Mouse (Mus musculus): ENCODE measurements around the gene Trp53bp1.

Trp53bp1 gene

DNA sequence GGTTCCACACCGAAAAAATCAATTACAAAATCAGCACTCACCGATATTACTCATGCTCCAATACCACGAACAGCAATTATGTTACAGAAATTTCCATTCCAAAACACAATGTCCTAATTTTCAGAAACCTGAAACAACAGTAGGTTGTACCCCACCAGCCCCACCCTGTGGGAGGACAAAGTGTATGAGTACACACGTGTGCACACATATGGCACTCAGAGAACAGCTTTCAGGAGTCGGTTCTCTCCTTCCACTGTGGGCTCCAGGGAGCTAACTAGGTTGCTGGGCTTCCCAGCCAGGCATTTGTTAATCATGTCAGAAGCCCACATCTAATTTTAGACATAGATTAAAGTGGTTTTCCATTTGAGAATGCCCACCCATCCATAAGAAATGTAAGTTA, 27.1 kb downstream of the Trp53bp1 start:
- no peak for DNase-seq

DNA sequence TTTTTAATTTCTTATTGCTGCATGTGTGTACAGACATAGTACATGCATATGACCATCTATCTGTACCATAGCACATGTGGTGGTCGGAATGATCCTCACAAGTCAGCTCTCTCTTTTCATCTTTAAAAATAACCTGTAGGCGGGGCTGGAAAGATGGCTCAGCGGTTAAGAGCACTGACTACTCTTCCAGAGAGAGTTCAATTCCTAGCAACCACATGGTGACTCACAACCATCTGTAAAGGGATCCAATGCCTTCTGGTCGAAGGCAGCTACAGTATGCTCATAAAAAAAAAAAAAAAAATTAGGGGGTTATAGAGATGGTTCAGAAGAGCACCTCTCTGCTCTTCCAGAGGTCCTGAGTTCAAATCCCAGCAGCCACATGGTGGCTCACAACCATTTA, 31.8 kb downstream of the Trp53bp1 start:
- no peak for DNase-seq

DNA sequence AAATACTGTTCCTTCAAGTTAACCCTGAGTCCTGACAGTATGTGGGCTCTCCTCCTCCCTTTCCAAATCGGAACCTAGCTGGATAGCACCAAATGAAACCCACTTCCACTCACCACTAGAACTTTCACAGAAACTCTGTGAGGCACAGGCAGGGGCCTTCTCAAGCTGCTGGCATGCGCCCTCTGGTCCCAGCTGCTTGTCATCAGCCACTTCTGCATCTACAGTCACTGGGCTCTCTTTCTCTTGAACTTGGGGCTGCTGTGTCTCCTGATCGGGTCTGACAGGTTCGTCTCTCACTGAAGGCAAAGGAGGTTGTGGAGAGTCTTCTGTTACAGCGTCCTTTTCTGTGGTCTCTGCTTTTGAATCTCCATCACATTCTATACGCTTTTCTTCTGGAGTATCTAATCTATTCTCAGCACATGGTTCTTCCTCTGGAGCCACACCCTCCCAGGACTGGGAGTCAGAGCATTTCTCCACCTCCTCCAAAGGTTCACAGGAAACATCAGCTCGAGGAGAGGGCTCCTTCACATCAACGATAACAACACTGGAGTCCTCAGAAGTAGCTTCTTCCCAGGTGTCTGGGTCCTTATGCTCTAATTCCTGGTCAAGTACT, 35.6 kb downstream of the Trp53bp1 start:
- DNase-seq, result no peak

DNA sequence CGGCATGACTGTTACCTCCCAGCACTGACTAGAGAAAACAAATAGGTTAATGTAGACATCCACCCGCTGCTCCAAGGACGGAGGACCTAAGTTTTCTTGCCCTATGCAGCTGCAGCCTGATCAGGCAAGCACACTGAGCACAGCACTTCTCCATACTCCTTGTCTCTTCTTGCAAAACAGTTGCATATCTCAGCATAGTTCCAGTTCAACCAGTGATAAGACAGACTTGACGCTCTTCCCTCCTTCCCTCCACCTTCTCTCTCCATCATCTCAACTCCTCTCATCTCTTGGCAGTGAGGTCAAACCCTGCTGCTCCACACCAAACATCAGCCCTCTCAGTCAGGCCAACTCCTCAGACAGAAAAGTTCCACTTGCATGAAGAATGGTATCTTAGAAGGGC, 43.1 kb downstream of the Trp53bp1 start:
- DNase-seq, result no peak

DNA sequence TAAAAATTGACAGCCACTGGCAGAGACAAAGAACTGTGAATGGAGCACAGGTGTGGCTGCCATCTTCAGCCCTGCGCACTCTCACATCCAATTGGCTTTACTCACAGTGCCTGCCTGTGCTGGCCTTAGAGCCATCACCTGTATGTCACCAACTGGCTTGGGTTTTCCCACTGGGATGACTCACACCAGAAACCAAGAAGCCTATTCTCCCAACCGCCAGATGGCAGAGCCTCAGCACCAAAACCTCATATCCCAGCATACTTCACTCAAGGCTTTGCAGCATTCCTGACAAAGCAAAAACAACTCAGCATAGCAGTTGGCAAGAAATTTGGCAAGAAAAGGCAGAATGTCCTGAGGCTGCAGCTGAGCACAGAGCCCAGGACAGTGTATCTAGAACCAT, 48.2 kb downstream of the Trp53bp1 start:
- DNase-seq, result peak; percentile 81

DNA sequence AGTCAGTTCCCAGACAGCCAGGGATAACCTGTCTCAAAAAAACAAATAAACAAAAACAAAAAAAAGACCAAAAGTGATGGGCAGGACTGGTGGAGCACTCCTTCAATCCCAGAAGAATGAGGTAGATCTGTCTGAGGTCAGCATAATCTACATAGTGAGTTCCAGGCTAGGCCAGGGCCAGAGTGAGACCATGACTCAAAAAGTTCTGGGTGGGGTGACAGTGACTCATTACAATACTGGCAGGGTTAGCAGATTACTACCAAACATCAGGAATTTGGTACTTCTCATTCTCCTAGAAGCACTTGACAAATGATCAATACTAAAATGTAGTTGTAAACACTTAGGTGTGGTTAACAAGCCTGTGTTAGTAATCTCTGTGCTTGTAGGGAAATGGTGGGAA, 51.2 kb downstream of the Trp53bp1 start:
- no peak for DNase-seq

DNA sequence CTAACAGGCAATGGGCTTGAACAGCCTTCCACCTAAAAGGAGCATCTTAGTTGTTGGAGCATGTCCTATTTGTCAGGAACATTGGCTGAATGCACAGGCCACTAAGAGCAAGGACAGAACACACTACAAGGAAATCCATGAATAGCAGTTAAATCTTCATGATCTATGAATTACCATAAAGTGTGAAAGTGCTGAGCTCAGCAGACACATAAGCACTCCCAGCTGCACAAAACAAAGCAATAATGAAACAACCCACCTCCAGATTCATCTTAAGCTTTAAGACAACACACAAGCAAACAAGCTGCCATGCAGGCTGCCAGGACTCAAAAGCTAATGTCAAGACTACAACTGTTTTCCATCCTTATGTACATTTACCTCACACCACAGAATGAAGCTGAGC, 52.0 kb downstream of the Trp53bp1 start:
- DNase-seq, result no peak

DNA sequence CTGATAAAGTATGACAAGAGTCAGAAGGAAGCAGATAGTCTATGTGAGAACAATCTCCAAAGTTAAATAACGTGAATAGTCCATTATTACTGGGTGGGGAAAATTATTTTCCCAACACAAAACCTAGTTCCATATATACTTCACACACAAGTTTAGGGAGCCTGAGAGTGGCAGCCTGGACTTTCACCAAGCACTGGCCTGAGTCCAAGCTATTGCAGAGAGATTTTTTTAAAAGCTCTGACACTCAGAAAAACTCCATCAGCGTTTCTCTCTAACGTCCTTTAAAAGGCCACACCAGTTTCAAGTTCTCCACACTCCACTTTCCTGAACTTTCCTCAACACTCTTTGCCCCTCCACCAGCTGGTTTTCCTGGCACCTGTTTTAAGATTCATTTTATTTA, 56.7 kb downstream of the Trp53bp1 start:
- no peak for DNase-seq

DNA sequence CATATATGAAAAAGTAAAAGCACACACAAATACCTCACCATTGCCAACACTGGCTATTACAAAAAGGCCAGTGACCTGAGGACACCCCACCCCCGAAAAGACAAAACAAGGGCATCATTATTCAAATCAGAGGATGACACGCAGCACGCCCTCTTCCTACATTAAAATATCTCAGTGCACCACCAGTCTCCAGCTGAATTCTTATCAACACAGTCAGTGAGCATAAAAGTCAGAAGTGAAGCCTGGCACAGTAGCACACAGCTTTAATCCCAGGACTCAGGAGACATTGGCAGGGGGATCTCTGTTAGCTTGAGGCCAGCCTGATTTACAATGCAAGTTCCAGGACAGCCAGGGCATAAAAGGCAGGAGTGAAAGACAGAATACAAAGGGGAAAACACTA, 64.7 kb downstream of the Trp53bp1 start:
- no peak for DNase-seq

DNA sequence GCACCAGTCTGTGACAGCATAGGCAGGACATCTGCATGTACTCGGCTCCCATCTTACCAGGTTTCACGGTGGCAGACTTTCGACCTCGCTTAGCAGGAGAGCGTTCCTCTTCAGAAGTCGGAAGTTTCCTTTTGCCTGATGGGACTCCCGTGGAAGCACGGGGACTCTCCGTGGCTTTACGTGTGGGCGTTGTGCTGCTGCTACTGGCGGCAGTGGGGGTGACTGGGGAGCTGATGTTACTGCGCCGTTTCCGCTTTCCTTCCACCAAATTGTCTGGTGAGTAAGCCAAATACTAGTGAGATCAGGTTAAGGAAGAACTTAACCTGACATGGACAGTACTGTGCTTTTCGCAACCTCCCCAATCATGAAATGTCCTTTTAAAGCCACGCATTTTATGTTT, 66.9 kb downstream of the Trp53bp1 start:
- no peak for DNase-seq

DNA sequence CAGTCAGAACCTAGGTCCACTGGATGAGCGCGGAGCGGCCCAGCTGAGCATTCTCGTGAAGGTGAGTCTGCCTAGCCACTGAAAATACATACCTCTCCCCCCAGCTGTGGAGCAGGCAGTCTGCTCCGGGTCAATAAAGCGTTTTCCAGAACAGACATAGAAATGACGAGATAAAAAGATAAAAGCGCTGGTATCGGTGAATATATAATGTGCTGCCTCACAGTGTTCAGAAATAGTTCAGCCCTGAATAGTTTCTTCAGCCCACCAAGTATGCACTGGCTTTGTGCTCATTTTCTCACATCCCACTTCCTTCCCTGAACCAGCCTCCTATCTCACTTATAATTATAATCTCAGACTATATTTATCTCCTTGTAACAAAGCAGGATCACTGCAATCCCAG, 75.7 kb downstream of the Trp53bp1 start:
- no peak for DNase-seq

DNA sequence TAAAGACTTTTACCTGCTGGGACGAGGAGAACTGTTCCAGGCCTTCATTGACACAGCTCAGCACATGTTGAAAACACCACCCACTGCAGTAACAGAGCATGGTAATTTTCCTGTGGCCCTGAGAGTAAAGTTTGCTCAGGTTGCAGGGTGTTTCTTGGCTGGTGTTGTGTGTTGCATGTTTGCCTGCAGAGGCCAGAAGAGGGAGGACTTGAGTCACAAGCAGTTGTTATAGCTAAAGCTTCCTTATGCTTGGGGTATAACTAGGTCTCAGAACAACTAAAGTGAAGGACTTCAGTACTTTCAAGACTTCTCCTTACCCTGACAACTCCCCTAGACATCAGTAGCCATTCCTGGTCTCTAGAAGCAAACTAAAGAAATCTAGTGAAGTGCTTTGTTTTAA, 82.7 kb downstream of the Trp53bp1 start:
- no peak for DNase-seq

DNA sequence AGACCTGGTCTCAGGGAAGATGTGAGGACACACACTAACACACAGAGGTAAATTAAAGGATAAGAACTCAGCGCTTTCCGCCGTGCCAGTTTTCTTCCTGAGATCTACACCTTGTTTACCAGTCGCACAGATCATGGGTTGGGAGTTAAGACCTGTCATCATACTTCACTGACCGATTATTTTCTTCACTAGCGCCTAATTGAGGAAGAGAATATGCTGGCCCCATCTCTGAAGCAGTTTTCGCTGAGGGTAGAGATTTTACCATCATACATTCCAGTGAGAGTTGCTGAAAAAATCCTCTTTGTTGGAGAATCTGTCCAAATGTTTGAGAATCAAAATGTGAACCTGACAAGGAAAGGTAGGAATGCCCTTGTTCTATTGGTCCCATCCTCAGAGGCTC, 87.1 kb downstream of the Trp53bp1 start:
- no peak for DNase-seq

DNA sequence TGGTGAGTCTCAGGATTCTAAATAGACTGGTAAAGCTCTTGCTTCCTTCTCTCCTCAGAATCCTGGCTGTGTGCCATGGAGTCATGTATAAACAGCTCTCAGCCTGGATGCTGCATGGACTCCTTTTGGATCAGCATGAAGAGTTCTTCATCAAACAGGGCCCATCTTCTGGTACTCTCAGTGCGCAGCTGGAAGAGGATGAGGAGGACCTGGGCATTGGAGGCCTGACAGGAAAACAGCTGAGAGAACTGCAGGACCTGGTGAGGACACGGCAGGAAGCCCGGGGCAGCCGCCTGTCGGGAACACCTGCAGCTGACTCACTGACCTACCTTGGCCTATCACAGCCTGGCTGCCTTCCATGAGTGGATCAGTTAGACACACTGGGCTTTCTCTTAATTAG, 87.8 kb downstream of the Trp53bp1 start:
- peak; percentile 86 for DNase-seq

DNA sequence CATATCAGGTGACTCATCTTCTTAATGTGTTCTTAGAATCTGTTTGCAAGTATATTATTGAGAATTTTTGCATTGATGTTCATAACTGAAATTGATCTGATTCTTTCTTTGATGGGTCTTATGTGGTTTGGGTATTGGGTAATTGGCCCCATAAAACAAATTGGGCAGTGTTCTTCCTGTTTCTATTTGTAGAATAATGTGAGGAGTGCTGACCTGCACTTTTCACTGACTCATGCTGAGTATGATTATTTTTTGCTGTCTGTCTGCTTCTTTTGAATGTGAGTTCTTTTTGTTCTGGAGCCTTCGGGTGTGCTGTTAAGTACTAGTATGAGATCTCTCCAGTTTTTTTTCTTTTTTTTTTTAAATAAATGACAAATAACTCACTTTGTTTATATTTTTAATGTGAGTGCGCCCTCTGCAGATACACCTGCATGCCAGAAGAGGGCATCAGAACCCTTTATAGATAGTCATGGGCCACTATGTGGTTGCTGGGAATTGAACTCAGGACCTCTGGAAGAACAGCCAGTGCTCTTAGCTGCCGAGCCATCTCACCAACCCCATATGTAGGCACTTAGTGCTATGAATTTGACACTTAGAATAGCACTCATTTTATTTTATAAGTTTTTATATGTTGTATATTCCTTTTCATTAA, 92.3 kb downstream of the Trp53bp1 start:
- DNase-seq, result no peak

DNA sequence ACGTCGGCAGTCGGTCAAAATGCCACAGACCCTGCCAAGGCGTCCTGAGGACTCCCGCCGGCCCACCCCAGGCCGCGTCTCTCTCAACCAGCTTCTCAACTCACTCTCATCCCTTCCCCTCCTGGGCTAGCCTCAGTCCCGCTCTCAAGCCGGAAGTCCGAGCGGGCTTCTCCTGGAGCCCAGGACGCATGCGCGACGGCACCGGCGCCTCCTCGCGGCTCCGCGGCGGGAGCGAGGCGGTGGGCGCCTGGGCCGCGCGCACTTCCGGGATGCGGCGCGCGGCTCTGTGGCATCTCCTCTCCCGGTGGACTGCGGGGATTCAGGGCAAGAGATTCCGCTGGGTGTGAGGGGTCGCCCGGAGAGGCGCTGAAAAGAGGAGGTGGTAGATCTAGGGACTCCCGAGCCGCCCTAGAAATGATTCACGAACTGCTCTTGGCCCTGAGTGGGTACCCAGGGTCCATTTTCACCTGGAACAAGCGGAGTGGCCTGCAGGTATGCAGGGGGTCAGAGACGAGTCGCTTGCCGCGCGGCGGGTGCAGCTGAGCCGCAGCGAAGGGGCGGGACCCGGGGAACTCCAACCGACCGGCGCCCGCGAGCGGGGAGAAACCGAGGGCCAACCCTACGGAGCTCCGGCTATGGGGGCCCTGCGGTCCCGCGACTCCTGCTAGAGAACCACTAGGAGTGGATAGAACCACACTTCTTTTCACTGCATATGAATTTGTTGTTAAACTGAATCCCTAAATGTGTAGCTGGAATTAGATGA, 100.0 kb downstream of the Trp53bp1 start, which contains the start of gene Zscan29:
Gene Zscan29, minus strand, starts transcription at position 146 of the 763 bp plus-strand sequence.
- DNase-seq, result peak; percentile 87

DNA sequence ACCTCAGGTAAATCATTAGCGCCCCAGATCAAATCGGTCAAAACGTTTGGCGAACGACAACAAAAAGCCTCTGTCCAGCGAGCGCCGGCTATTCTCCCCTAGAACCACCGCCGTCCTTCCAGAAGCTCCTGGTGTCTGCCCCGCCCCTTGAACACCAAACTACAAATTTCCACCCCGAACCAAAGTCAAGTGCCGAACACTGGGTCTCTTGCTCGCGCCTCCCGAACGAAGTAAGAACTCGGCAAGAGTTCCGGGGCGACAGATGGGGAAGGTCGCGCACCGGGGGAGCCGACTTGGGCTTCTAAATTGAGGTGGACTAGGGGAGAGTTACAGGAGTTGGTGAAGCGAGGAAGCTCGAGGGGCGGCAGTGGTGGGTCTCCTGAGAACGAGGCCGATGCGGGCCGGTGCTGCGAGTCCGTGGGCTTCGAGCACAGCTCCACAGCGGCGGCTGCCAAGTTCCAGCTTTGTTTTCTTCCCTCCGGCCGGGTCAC, 100.7 kb downstream of the Trp53bp1 start, which contains the start of gene Tubgcp4:
Gene Tubgcp4, plus strand, starts transcription at position 174 of the 491 bp plus-strand sequence.
- DNase-seq, result no peak

DNA sequence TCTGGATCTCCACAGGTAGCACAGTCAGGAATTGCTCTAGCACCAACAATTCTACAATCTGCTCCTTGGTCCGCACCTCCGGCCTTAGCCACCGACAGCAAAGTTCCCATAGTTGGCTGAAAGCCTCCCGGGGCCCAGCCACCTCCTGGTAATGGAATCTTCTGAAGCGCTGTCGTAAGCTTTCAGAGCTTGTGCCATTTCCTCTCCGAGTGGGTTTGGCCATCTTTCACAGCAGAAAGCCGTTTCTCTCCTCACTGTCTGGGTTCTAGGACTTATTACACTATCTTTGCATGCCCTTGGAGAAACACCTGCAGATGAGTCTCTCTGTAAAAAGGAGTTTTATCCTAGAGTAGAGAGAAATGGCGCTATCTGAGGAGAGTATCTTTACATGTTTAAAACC, 101.3 kb downstream of the Trp53bp1 start:
- no peak for DNase-seq

DNA sequence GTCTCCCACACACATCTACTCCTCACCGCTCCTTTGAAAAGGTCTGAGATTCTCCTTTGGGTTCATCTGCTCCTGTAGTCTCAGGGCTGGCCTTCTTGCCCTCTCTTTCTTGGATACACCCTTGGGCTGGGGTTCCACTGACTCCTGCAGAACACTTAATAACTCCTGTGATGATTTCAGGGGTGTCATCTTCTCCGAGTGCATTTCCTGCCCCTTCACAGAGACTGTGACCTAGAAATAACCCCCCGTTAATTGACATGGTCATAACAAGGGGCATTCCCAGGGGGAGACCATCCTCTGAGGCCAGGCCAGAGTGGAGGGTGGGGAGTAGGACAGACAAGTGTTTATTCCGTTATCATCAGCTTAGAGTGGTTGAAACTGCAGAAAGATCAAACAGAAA, 102.0 kb downstream of the Trp53bp1 start:
- DNase-seq, result no peak

DNA sequence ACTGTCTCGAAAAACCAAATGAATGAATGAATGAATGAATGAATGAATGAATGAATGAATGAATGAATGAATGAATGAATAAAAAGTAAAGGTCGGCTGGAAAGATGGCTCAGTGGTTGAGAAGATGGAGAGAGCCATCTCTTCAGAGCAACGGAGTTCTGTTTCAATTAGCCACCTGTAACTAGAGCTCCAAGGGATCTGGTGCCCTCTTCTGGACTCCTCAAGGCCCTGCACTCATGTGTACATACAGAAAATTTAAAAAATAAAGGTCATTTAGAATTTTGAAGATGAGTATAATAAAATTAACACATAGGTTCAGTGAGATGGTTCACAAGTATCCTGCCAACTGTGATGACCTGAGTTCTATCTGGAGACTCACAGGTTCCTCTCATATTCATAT, 118.1 kb downstream of the Trp53bp1 start:
- DNase-seq, result no peak

DNA sequence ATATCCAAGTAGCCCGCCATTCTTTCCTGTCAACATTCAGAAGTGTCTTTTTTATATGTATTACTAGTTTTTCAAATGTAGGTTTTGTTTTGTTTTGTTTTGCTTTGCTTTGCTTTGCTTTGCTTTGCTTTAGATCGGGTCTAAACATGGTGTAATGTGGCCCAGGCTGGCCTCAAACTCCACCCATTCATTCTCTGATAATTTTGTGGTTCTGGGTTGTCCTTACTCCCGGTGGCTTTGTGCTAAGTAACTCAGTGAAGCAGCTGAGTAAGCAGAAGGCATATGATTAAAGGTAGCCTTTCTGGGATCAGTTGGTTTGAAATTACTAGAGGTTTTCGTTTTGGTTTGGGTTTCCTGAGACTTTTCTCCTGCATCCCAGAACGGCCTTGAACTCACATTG, 121.5 kb downstream of the Trp53bp1 start:
- DNase-seq, result no peak
